Mouse (Mus musculus): ENCODE data around the gene Camta1.

Gene Camta1

GRCm38 (mm10) chr4:151326971-151327686, 534.5 kb downstream of the Camta1 start:
- DNase-seq (ENCODE audit: low spot score in 2 of 2) = no peak

- no peak for DNase-seq (ENCODE audit: low spot score in 2 of 2)
Observed at GRCm38 (mm10) chr4:151316428-151316827, 545.2 kb downstream of the Camta1 start.

GRCm38 (mm10) chr4:151315726-151316125, 546.0 kb downstream of the Camta1 start:
- DNase-seq (ENCODE audit: low spot score in 2 of 2) = no peak

- DNase-seq (ENCODE audit: low spot score in 2 of 2) = no peak
Observed at GRCm38 (mm10) chr4:151310773-151311172, 550.9 kb downstream of the Camta1 start.

GRCm38 (mm10) chr4:151310056-151310685, 551.5 kb downstream of the Camta1 start:
- no peak for DNase-seq (ENCODE audit: low spot score in 2 of 2)

DNA sequence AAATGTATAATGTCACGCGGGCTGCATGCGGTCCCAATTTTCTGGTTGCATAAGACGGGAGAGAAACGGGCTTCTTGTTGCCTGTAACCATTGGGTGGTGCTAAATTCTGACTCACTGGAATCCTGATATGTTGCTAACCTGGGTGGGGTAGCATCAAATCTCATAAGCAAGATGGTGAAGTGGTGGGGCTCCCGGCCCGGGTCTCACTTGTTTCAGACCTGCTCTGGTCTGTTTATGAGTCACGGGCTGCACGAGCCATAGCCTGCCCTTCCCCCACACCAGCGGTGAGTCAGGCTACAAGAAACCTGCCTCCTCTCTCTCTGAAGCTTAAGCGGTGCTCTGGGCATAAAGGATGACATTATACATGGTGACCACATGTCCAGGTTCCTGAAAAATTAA, 554.8 kb downstream of the Camta1 start:
- DNase-seq (ENCODE audit: low spot score in 2 of 2) = no peak

DNA sequence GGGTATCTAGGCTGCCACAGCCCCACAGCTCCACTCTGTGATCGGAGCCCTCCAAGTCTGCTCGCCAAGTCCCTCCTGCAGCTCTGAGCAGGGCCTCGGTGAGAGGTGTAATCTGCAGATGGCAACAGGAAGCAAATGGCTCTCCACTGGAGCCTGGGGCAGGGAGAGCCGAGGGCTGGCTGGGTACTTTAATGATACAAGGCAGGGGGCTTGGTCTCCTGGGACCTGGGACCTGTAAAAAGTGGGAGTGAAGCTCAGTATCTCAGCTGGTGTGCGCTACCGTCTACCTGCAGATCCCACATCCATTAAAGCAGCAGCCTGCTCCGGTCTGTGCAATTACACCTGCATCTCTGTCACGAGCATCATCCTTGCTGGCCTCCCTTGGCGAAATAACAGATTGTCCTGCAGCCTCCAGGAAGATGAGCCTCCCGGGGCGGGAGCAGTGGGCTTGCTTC, 555.3 kb downstream of the Camta1 start:
- DNase-seq (ENCODE audit: low spot score in 2 of 2) = no peak

- DNase-seq (ENCODE audit: low spot score in 2 of 2) = no peak
Observed at GRCm38 (mm10) chr4:151305761-151306160, 555.9 kb downstream of the Camta1 start.

DNA sequence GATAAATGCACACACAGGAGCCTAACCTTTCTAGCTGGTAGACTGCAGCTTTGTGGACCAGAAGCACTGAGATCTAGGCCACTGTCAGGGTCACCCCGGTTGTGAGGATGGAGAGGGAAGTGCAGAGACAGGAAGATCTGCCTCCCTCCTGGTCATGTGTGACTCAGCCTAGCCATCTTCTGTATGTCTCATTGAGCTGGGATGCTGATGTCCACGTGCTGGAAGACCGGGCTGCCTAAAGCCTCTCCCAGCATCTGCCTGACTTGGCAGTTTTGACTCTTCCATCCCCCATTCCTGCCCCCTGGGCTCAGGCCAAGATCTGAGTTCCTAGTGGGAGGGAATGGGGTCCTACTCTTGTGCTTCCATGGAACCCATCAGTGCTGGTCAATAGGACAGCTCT, 557.7 kb downstream of the Camta1 start:
- no peak for DNase-seq (ENCODE audit: low spot score in 2 of 2)

DNA sequence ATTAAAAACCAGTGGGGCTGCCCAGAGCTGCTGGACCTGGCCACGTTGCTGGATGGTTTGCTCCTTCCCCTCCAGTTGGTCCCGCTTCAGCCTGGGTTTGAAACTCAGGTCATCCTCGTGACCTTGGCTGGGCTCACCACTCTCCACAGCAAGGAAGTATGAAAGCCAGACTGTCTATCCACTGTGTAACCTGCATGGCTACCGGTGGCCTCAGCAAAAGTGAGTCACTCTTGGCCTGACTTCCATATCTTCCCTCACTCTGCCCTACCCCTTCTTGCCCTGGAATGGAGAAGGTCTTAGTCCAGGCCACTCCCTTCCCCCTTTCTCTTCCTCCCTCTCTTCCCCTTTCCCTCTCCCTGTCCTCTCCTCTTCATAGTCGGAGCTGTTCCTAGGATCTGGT, 558.2 kb downstream of the Camta1 start:
- no peak for DNase-seq (ENCODE audit: low spot score in 2 of 2)

- DNase-seq (ENCODE audit: low spot score in 2 of 2) = no peak
Observed at GRCm38 (mm10) chr4:151302195-151303126, 559.2 kb downstream of the Camta1 start.

DNA sequence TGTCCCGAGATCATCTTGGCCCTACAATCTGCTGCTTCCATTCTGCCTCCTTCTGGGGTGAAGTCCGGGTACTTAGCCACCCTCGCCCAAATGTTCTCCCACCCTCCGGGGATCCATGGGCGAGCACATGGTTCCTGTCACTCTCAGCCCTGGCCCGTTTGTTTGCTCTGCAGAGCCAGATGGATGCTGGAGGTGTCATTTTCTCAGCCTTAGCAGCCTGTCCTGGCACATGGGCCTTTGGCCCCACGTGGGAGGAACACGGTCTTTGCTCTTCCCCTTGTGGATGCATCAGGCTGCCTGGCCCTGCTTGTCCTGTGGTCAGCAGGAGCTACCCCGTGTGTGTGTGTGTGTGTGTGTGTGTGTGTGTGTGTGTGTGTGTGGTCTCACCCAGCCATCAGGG, 560.3 kb downstream of the Camta1 start:
- no peak for DNase-seq (ENCODE audit: low spot score in 2 of 2)

DNA sequence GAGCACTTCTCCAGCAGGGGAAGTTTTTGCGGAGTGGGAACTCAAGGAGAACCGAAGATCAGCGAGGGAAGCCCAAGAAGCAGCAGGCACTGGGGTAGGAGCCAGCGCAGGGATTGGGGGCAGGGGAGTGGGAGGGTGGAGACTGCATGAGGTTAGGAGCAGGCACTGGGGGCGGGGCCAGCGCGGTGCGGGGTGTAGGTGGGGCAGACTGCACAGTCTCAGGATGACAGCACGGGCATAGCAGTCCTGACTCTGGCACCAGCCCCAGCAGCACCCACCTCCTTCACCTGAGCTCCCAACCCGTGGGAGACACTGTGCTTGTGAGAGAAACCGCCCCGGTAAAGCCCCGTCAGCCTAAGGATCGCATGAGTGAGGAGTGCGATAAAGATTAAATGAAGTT, 561.0 kb downstream of the Camta1 start:
- no peak for DNase-seq (ENCODE audit: low spot score in 2 of 2)

GRCm38 (mm10) chr4:151295515-151296203, 566.0 kb downstream of the Camta1 start:
- no peak for DNase-seq (ENCODE audit: low spot score in 2 of 2)

DNA sequence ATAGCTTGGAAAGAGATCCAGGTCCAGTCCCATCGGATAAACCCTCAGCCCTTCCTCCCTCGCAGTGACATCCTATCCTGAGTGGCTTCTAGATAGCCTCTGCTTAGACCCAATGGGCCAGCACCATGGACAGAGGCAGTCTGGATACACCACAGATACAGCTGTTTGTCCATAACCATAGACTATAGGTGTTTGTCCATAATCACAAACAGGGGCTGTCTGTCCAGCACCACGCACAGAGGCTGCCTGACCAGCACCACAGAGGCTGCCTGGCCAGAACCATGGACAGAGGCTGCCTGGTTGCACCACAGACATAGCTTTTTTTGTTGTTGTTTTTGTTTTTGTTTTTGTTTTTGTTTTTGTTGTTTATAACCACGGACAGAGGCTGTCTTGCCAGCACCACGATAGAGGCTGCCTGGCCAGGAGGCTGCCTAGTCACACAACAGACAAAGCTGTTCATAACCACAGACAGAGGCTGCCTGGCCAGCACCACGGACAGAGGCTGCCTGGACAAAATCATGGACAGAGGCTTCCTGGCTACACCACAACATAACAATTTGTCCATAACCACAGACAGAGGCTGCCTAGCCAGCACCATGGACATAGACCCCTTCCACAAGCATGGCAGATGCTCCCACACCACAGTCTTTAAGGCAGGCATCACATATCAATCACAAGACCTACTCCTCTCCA, 572.6 kb downstream of the Camta1 start:
- DNase-seq (ENCODE audit: low spot score in 2 of 2) = no peak

GRCm38 (mm10) chr4:151285905-151286445, 575.7 kb downstream of the Camta1 start:
- DNase-seq (ENCODE audit: low spot score in 2 of 2) = no peak

DNA sequence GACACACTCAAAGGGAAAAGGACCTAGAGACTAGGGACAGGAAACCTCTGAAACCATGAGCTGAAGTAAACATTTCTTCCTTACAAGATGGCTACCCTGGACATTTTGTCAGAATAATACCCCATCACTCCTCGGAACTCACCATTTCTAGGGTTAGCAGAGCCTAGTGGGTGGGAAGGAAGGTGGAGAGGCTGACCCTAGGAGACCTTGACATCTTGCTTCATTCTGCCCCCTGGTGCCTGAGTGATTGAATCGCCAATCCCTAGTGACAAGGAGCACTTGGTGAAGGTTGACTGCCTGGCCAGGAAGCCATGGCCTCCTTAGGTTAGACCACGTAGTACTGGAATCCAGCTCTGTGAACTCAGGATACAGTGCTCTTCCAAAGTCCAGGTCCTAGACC, 576.2 kb downstream of the Camta1 start:
- DNase-seq (ENCODE audit: low spot score in 2 of 2) = no peak

GRCm38 (mm10) chr4:151283092-151283741, 578.5 kb downstream of the Camta1 start:
- peak in 1 of 2 experiments; percentile 5 for DNase-seq (ENCODE audit: low spot score in 2 of 2)

DNA sequence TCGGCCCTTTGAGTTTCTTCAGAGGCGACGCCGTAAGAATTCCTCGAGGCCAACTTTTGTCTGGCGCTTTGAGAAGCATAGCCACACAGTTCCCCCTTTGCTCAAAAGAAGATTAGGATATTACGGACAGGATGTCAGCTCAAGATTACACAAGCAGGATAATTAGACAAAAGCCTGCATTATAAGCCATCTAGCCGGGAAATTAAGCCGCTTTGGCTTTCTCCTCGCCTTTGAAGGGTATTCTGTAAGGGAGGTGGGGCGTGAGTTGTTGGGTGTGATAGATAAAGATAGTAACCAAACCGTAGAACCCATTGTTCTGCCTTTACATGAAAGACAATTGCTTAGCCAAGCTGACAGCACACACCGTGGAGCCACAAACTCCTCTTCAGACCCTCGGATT, 579.6 kb downstream of the Camta1 start:
- DNase-seq (ENCODE audit: low spot score in 2 of 2) = no peak

- no peak for DNase-seq (ENCODE audit: low spot score in 2 of 2)
Observed at GRCm38 (mm10) chr4:151275292-151275691, 586.4 kb downstream of the Camta1 start.

All from spleen, postnatal 14 days (tissue).